ENCODE assay signal across 19 mouse cellular contexts in genomic region chr14:62862564-62862963, GRCm38 (mm10). TPM values are rescaled to one million over a fixed set of nuclear protein-coding genes. Genes with fewer than 3 reads are reported as not detected.
DNase-seq lines count a peak whose midpoint lies in the region; ATAC-seq and TF ChIP-seq lines count a peak whose summit lies in the region.
"Had no signal": no experiment of that assay in that cellular context is flagged by ENCODE, and none has a peak within 500 bp of the region (broad histone marks: within the 10 kb centered on the region; RNA-seq: fewer than 3 reads in every experiment).

No protein-coding gene starts in this region.

- peak; percentile 93 for DNase-seq in 416B (ENCODE audit: low read depth)
- peak; percentile 38 for DNase-seq in CD4-positive, CD25-positive, alpha-beta regulatory T cell, adult 2 months (ENCODE audit: low read depth, low spot score)
- no peak for DNase-seq in layer of hippocampus, adult 2 months (ENCODE audit: low spot score in 2 of 2)
- no peak for DNase-seq in ovary, adult 18-20 months (ENCODE audit: low spot score)
- no peak for DNase-seq in kidney, adult 9 months
- DNase-seq: adrenal gland, postnatal 10 days; cerebellum, adult 2 months; cerebellum, postnatal 10 days; embryo, embryonic 11 days; heart, adult 2 months had no signal

- TF ChIP-seq CTCF in layer of hippocampus, adult 2 months (conservative IDR thresholded peaks at IDR 0.05), result no peak

- peak; percentile 66 for ATAC-seq in activated CD4-positive, CD25-positive, alpha-beta regulatory T cell, adult 4 months
- ATAC-seq in inflammation-experienced regulatory T-cells, adult 6 months, result peak; percentile 67
- ATAC-seq: forebrain, embryonic 14.5 days; intestine, postnatal 0 days had no signal

- no peak overlapping the region for H3K27ac ChIP-seq in layer of hippocampus, adult 2 months
- H3K27ac ChIP-seq: embryonic facial prominence, embryonic 15.5 days; forebrain, embryonic 10.5 days; heart, adult 2 months; hindbrain, embryonic 10.5 days; hindbrain, embryonic 14.5 days had no signal

- H3K4me3 ChIP-seq in layer of hippocampus, adult 2 months, result no peak overlapping the region
- H3K4me3 ChIP-seq: embryonic facial prominence, embryonic 15.5 days; erythroblast, embryonic 14.5 days; forebrain, embryonic 10.5 days; heart, adult 2 months; hindbrain, embryonic 10.5 days had no signal

RNA-seq across cellular contexts. Expression of gene Wdfy2, which starts 25.1 kb away (rescaled TPM):
- polyA plus RNA-seq in activated CD4-positive, CD25-positive, alpha-beta regulatory T cell, adult 4 months (2017; shearing (Covaris generic)), result 1 to 10 TPM; 3.9 to 4.5 TPM
- polyA plus RNA-seq in inflammation-experienced regulatory T-cells, adult 6 months (2017; shearing (Covaris generic)), result 1 to 10 TPM; 5.0 to 6.7 (median 5.2) TPM
- total RNA-seq in layer of hippocampus, adult 2 months (2021), result 10 to 100 TPM; 15.2 to 16.5 TPM

Comparison
In these comparisons a context has a peak if more than half of its experiments do, and no peak if none do; other contexts are left out.
1. DNase-seq: peak in 416B (single experiment) and CD4-positive, CD25-positive, alpha-beta regulatory T cell, adult 2 months (single experiment); none in layer of hippocampus, adult 2 months (0 of 2), ovary, adult 18-20 months (single experiment) and kidney, adult 9 months (single experiment).